Mouse (Mus musculus) thymus, postnatal 0 days (tissue): Measurements from ENCODE around the gene Ldlrad3. TPM values are rescaled to one million over a fixed set of nuclear protein-coding genes. Genes with fewer than 3 reads are reported as not detected.

Experiments used
- DNase-seq: peaks from one replicate; pipeline ENCODE4 v3.0.0-alpha.2; 2015; ENCODE audit warnings: low spot score
- polyA plus RNA-seq: library from polyadenylated mRNA; unstranded; fragments of >200 nt; fragmentation: Nextera tagmentation; extraction: Ambion mirVana; gene quantifications from 2 replicates; pipeline ENCODE4 v1.2.1, GENCODE M21; 2015

Gene Ldlrad3
- polyA plus RNA-seq, 1 experiment from 2014 or later, result 13.6 TPM

DNA sequence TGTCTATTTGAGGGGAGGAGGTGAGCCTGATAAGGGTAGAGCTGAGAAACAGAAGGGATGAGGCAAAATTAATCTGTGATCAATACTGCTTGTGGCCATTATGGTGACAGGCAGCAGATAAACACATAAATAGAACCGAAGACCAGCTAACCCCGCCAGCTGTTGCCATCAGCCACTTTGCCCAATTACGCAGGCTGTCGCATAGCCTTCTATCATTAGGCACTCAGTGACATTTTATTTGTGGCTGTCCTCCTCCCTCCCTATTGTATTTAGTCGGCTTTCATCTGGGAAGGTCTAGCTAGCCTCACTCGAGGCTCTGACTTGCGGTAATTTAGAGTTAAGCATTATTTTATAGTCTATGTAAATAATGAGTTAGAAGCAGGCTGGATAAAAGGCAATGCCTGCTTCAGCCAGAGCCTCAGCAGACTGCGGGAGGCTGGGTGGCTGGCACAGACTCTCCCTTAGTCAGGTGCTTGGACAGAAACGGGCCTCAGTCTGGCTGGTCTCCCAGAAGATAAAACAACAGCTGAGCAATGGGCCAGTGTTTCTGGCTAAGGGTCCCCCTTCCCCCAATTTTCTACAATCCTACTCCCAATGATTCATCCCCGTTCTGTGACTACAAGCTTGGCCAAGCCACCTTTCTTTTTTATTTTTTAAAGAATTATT is 147.8 kb downstream of the Ldlrad3 start:
- no peak for DNase-seq

DNA sequence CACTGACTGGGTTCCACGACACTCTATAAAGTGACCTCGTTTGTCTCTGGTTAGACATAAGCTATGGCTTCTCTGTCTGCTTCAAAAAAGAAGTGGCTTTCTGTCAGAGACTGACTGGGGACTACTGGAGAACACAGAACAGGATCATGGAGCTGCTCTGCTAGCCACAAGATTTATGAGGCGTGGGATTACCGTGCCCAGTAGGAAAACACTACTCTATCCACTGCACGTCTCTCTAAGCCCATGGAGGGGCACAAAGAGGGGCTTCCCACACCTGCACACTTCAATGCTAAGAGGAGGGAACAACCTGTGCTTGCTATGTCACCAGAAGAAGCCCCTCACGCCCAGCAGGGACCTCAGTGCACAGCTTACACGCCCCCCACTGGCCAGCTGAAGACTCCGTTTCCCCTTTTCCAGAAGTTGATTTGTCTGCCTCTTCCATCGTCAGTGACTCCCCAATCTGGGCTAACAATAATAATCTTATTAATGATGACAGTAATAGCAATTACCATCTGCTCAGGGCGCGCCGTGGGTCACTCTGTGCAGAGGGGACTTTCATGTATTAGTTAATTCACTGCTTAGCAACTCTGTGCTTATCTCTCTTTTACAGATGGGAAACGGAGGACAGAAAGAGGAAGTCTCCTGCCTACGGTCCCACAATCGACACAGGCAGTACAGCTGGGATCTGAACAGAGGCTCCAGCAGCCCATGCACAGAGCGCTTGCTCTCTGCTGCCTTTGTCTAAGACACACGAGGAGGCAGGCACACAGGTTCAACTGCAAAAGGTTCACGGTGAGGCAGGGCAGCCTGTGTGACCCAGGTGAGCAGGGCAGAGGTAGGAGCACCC is 149.3 kb downstream of the Ldlrad3 start:
- peak; percentile 58 for DNase-seq

DNA sequence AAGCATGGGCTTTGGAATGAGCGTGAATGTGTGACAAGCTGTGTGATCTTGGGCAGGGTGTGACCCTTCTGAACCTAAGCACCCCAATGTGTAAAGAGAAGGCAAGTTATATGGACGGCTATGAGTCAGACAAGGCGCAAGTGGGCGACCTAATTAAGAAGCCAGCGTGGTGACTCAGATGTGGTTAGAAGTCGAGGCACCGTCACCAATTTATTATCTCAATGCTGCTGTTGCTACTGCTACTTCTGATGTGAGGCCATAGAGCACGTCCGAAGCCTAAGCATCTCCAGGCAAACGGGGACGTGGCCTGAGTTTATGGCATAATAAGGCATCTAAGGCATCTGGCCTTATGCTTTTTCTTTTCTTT is 151.7 kb downstream of the Ldlrad3 start:
- DNase-seq, result peak; percentile 35

DNA sequence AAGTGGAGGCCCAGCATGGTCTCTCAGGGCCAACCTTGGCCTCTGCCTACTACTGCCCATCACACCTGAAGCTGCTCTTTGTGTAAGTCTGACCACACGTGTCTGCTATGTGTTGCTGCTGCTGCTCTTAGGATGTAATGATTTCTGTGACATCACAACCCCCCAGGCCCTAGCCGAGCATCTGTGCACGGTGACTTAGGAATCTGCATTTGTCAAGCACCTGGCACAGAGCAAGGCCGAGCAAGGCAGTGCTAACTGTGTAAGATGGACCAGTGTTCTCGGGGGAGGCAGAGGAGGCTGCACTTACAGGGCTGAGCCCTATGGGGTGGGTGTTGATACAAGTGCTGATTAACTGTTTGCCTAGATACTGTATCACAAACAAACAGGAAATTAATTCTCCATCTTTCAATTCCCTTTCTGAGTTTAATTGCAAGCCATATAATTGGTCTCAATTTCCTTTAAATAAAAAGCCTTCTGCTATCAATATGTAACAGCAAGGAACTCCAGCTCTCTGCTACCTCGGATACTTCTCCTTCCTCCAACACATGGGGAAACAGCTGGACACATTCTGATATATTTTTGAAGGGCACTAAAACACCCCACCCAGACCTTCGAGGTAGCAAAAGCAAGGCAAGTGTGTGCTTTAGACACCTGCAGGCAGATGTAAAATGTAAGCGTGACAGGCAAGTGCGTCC is 152.2 kb downstream of the Ldlrad3 start:
- DNase-seq, result peak; percentile 50

DNA sequence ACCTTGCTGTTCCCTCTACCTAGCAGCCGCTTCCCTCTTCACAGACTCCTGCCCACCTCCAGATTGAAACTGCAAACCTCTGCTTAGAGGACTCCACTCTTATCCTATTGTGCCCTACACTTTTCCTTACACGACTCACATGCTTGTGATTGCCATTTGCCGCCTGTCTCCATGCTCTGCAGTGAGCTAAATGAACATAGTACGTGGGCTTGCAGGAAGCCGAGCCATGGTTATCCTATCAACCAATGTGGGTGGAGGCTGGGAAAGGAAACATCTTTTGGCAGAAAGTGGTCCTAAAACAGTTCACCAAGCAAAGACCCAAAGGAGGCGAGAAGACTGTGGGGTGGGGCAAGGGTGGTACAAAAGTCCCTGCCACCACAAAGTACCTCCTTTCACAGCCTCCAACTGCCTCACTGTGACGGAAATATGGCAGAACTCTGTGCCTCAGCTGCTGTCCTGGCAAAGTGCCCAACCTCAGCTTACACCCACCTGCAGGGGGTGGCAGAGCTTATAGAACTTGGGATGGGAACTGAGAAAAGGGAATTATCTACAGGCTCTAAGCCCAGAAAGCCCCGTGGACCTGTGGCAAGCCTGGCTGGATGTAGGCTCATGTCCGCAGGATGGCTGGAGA is 153.4 kb downstream of the Ldlrad3 start:
- DNase-seq, result peak; percentile 79

DNA sequence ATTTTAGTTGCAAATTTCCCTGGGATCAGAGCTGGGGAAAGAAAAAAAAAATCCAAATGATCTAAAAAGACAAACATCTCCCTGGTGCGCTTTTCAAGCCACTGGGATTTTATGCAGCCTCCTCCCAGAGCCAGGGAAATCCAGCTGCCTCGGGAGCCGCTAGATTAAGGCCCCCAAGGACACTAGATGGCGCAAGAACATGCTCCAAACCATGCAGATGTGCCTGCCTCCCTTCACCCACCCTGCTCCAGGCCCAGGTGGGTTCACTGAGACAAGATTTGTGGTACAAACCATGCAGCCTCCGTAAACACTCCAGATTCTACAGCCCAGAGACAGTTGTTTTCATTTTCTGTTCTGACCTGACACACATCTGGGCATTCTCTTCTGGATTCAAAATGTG is 155.5 kb downstream of the Ldlrad3 start:
- peak; percentile 90 for DNase-seq

DNA sequence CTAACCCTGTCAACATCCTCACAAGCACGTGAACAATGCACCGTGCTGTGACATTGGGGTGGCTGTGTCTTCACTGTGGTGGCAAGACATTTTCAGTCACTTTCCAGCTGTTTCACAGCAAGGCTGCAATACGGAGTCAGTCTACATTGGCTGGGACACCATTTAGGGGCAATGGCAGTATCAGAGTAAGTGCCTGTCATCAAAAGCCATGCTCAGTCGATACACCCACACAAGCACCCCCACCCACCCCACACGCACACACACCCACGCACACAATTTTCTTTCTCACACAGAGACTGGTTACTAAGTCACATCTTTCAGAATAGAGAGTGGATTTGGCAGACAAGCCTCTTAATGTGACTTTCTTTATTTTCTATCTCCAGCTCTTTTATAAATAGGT is 156.0 kb downstream of the Ldlrad3 start:
- peak; percentile 39 for DNase-seq

DNA sequence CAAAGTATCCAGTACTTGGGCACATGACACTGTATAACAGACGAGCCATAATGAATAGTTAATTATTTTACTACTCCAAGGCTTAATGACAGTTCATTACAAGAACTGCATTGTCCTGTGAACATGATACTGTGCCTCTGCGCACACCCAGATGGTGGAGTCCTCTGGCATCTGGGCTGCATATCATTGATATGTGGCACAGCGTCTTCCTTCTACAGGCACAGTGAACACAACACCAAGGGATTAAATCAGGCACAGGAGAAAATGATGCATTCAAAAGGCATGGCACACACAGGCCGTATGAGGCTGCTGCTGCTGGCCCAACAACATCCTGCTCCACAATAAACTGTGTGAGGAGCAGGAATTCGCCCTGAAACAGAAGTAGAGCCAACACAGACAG is 156.5 kb downstream of the Ldlrad3 start:
- no peak for DNase-seq

DNA sequence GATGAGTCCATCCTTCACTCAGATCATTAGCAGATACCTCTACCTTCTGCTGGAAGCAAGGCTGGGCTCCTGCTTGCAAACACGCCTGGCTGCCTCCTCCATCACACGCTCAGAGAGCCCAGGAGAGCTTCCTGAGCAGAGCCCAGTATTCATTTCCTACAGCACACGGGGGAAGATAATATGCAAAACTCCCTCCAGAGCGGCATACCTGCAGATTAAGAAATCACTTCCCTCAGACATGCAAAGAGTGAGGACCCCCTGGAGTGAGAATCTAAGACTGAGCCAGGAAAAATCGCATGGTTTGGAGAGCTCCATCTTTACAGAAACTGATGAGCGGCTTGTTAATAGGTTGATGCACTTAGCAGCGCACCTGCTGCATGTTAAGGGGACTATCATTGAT is 158.9 kb downstream of the Ldlrad3 start:
- no peak for DNase-seq

DNA sequence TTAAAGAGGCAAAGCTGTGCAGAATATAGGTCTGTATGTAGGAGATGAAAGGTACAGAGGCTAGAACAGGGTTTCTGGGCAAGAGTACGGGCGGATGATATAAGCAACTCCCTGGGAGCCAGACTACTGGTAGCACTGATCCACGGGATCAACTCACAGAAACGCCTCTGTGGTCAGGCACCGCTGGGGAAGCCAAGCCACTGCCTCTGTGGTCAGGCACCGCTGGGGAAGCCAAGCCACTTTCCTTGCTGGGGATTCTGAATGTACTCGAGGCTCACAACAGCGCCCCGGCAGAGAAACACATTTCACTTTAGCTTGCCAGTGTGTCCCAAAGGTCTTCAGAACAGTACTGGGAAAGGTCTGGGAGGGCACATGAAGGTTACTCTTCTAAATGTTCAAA is 160.0 kb downstream of the Ldlrad3 start:
- no peak for DNase-seq

DNA sequence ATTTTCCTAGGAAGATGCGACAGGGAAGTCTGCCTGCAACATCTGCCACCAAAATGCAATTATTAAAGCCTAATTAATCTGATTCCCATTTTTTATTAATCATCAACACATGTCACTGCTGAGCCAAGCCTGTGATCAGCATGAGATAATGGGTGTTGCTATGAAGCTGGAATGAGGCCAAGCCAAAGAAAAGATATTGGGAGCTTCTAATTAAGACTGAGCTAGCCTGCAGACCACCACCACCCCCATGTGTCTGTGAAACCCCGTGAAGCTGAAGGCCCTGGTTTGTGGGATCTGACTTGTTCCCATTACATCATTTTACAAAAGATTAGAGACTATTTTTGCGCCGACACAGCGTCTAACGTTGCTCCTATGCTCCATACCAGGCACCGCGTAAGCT is 161.7 kb downstream of the Ldlrad3 start:
- DNase-seq, result no peak

DNA sequence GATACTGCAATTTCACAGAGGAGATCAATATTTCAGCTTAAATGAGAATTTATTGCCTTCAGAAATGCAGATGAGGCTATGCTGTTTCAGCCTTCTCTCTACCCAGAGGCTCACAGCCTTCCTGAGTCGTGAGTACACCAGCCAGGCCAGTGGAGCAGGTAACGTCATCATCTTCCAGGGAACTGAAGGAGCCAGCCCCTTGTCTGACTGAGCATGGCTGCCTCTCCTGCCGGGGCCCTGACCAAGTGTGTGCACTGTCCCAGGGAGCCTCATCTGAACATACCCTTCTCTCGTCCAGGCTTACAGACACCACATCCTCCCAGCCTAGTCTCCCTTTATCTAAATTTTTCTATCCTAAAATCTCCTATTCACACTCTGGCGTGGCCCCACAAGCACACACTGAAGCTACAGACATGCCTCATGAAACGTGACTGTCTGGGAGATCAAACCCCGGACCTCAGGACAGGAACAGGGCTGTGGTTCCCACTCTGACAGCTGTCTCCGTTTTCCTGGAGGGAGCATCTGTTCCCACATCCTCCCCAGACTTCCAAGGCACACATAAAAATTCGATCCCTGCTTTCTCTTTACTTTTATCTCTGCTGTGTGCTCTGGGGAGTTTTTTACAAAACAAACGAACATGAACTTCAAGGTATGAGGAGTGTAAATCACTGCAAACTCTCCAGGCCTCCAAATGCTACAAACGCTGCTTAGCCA is 164.7 kb downstream of the Ldlrad3 start:
- no peak for DNase-seq

DNA sequence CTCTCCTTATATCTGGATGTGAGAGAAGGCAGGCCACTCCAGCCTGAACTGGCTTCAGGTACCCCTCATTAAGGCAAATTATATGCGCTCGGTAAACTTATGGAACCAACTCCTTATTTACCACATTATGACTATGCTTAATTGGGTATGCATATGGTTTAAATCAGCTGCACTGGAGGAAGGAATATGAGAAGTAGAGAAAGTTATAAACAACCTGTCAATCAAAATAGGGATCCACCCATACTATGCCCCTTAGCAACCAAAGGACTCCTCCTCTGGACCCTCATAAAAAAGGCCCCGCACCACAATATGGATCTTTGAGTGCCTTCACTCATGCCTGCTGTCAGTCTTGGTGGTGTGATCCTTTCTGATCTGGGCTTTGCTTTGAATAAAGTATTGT is 165.6 kb downstream of the Ldlrad3 start:
- no peak for DNase-seq

DNA sequence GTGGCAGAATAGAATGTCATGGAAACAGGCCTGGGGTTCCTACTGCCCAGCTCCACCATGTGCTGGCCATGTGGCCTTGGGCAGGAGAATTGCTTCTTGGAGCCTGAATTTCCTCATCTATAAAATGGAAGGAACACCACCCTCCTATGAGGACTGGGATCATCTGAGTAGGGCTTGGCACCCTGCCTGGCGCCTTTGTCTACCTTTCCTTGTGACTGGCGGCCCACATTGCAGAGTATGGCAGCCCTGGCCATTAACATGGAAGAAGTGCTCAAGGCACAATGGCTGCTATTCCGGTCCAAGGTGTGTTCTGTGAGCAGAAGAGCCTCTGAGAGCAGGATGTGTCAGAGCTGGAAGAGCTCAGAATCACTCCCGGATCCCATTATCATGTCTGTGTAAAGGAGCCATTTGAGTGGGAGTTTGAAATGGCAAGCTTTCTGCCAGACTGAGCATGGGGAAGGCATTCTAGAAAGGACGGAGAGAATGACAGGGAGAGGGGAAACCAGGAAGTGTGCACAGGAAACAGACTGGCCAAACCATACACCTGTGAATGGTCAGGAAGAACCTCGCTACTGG is 171.6 kb downstream of the Ldlrad3 start:
- DNase-seq, result no peak

DNA sequence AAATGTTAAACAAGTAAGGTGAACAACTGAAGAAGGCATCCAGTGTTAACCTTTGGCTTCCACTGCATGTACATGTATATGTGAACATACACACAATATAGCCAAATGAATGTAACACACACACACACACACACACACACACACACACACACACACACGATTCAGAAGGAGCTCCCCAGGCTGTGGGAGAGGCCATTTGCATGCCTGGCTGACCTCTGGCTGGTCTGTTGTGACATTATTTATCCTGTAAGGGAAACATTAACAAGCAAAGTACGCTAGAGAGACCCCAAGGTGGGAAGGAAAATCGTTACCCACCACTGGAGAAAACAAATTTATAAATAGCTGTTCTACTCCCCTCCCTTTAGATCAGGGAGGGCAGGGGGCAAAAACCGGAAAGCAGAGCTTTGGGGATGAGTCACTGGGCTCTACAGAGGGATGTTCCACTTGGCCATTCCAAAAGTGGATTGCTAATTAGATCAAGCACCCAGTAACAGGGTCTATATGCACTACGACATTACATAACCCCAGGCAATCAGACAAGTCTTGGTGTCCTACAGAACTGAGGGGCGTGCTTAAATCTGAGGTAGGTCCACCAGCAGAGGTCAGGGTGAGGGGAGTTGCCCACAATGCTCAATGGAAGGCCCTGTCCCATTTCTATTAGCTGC is 174.7 kb downstream of the Ldlrad3 start:
- no peak for DNase-seq

DNA sequence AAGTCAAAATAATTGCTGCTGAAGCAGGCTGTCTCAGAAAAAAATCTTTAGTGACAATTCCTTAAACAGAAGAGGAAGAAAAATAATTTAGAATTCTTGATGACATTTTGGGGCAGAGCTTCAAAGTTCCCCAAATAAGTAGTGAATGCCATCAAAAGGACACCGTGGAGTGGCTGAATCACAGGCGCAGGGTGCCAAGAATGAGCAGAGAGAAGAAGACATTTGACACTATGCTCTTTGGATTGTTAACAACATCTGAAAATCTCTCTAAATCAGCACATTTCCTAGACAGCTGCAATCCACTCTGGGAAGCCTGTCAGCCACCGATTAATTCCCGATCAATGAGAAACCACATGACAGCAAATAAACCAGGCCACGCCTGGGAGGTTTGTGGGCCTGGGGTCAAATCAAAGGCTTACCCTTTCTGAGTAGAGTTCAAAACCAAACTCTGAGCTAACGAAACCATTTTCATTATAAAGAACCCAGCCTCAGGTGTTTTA is 176.4 kb downstream of the Ldlrad3 start:
- DNase-seq, result no peak

DNA sequence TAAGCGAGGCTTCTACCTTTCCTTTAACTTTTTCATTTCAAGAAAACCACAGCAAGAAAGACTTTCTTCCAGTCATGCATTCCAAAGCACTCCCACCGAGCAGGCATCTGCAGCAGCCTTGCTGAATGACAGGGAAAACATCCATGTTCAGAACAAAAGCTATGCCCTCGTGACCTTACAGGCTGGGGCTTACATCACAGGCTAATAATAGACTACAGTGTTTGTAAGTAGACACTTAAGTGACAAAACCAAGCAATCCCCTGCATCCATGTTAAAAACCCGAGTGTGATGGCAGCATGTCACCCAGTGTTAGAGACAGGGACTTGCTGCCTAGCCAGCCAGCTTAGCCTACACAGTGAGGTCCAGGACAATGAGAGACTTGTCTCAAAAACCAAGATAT is 180.0 kb downstream of the Ldlrad3 start:
- no peak for DNase-seq

DNA sequence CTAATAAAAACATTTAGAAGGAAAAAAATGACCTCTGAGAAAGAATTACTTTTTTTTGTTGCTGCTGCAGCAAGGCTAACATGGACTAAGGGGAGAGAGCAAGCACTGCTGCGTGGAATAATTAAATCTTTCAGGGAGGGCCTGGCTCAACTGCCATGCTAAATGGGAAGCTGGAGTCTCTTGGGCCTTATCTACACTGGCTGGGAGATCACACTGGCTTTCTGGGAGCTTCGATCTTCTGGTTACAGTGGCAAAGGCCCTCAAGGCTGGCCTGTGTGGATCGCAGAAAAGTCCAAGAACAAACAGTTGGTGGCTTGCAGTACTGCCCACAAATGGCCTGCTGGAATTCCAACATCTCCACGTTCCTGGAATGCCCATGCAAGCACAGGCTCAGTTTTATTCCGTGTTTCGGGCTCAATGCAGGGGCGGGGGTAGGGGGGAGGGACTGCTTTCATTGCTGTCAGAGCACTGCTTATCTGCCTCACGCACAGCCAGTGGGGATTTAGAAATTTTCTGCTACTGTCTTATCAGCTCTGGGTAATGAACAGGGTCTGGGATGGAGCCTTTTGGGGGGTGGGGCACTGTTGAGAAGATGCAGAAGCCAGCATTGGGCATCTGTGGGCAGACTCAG is 180.7 kb downstream of the Ldlrad3 start:
- no peak for DNase-seq

DNA sequence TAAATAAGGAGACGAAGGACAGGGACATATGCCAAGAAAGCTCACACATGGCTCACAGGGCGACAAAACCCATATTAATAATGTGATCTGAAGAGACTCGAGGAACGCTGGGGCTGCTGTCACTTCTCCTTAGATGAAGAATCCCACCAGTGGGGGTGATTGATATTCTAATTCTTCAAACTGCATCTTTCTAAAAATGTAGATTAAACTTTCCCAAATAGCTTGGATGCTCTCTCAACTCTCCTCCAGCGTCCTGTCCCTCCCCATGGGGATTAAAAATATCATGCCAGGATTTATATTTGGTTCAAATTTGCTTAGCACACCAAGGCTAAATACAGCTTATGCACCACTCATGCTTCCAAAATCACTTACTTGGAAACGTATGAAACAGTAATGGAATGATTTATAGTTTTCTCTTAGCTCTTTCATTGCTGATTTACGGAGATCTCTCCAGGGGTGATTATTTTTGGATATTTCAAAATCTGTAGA is 182.4 kb downstream of the Ldlrad3 start:
- no peak for DNase-seq
